Mouse (Mus musculus) central nervous system, embryonic 14 days (tissue): Measurements from ENCODE around the gene Cisd1. TPM values are rescaled to one million over a fixed set of nuclear protein-coding genes. Genes with fewer than 3 reads are reported as not detected.

Source experiments
- polyA plus RNA-seq: library from polyadenylated mRNA; depleted of rRNA; stranded (reverse); fragments of >200 nt; gene quantifications from 2 replicates; pipeline ENCODE4 v1.2.3, GENCODE M21; 2012; rRNA removed

Cisd1 gene
- polyA plus RNA-seq, result 101 and 112 TPM in 2 replicates

GRCm38 (mm10) chr10:71344579-71345143 is at the start of gene Cisd1:
TSS of gene Cisd1 (minus strand) at chr10:71344954.

GRCm38 (mm10) chr10:71347509-71347949 is 2.8 kb upstream of the Cisd1 start, which contains the start of gene Ipmk:
TSS of gene Ipmk (plus strand) at chr10:71347763.

GRCm38 (mm10) chr10:71285126-71285580 is 59.6 kb downstream of the Cisd1 start, which contains the start of gene Ube2d1:
TSS of gene Ube2d1 (minus strand) at chr10:71285262.

Other genes starting within 250 kb of the Cisd1 start
- gene Bicc1, start 185.3 kb downstream of the Cisd1 start, polyA plus RNA-seq, result 6.1 and 13.7 TPM in 2 replicates
- gene Tfam, start 106.7 kb downstream of the Cisd1 start, polyA plus RNA-seq, result 26.9 and 28.8 TPM in 2 replicates
- gene Ube2d1, start 59.7 kb downstream of the Cisd1 start, polyA plus RNA-seq, result 207 and 234 TPM in 2 replicates
- 15.0 and 16.9 TPM in 2 replicates for gene Ipmk, start 2.8 kb upstream of the Cisd1 start, polyA plus RNA-seq